16 mouse cellular contexts compared by ENCODE assay signal in genomic region chr4:145280966-145281365, GRCm38 (mm10). TPM values are rescaled to one million over a fixed set of nuclear protein-coding genes. Genes with fewer than 3 reads are reported as not detected.
A peak's percentile ranks its signal among the peaks of the same experiment; 100 is the strongest.
DNase-seq lines count a peak whose midpoint lies in the region; ATAC-seq lines count a peak whose summit lies in the region.
"Had no signal": no experiment of that assay in that cellular context is flagged by ENCODE, and none has a peak within 500 bp of the region (broad histone marks: within the 10 kb centered on the region; RNA-seq: fewer than 3 reads in every experiment).

No protein-coding gene starts in this region.

- H3K4me3 ChIP-seq in liver, embryonic 11.5 days (ENCODE audit: low read depth, low read length) = no peak overlapping the region
- H3K4me3 ChIP-seq in hindbrain, embryonic 14.5 days (replicated peaks; ENCODE audit: low read length) = no peak overlapping the region
- H3K4me3 ChIP-seq: heart, adult 2 months; limb, embryonic 13.5 days; midbrain, embryonic 12.5 days; stomach, embryonic 15.5 days had no signal

- no peaks in the 10 kb centered on the region for H3K27me3 ChIP-seq in liver, embryonic 11.5 days (replicated peaks; ENCODE audit: control insufficient read depth, insufficient read depth, low read length)
- H3K27me3 ChIP-seq in hindbrain, embryonic 14.5 days (ENCODE audit: control insufficient read depth, insufficient read depth, low read length) = no peaks in the 10 kb centered on the region
- H3K27me3 ChIP-seq: limb, embryonic 13.5 days; midbrain, embryonic 12.5 days; stomach, embryonic 15.5 days had no signal

- ATAC-seq in liver, embryonic 11.5 days (replicated peaks; ENCODE audit: low FRiP score) = peak; percentile 48; the same call in 1 of the 2 replicates
- ATAC-seq in hindbrain, embryonic 14.5 days (ENCODE audit: low FRiP score) = no peak

- no peaks in the 10 kb centered on the region for H3K36me3 ChIP-seq in liver, embryonic 11.5 days (ENCODE audit: control insufficient read depth, insufficient read depth, low read length)
- H3K36me3 ChIP-seq in hindbrain, embryonic 14.5 days (replicated peaks; ENCODE audit: control insufficient read depth, insufficient read depth) = no peaks in the 10 kb centered on the region
- H3K36me3 ChIP-seq: limb, embryonic 13.5 days; midbrain, embryonic 12.5 days; stomach, embryonic 15.5 days had no signal

- H3K9ac ChIP-seq in liver, embryonic 11.5 days (ENCODE audit: low read depth, low read length) = no peak overlapping the region
- H3K9ac ChIP-seq in hindbrain, embryonic 14.5 days = no peak overlapping the region
- H3K9ac ChIP-seq: limb, embryonic 13.5 days; midbrain, embryonic 12.5 days; stomach, embryonic 15.5 days had no signal

- no peaks in the 10 kb centered on the region for H3K4me1 ChIP-seq in liver, embryonic 11.5 days (replicated peaks; ENCODE audit: control insufficient read depth, insufficient read depth, low read length)
- H3K4me1 ChIP-seq in hindbrain, embryonic 14.5 days (replicated peaks; ENCODE audit: control insufficient read depth, insufficient read depth, low read length) = no peaks in the 10 kb centered on the region
- H3K4me1 ChIP-seq: limb, embryonic 13.5 days; midbrain, embryonic 12.5 days; stomach, embryonic 15.5 days had no signal

- no peak overlapping the region for H3K27ac ChIP-seq in liver, embryonic 11.5 days (ENCODE audit: low read depth, low read length)
- H3K27ac ChIP-seq in hindbrain, embryonic 14.5 days = no peak overlapping the region
- H3K27ac ChIP-seq: heart, adult 2 months; limb, embryonic 13.5 days; midbrain, embryonic 12.5 days; stomach, embryonic 15.5 days had no signal

- DNase-seq in adrenal gland, adult (ENCODE audit: inconsistent age in 2 of 2, low spot score in 1 of 2) = peak; percentile 82 to 86
- no peak for DNase-seq in adrenal gland, postnatal 4 days (ENCODE audit: low spot score in 2 of 2)
- DNase-seq in testis, postnatal 14 days (ENCODE audit: low spot score) = peak; percentile 75
- DNase-seq in testis, postnatal 10 days (ENCODE audit: low spot score) = no peak
- DNase-seq in liver, embryonic 11.5 days (ENCODE audit: low spot score) = no peak
- DNase-seq in hindbrain, embryonic 14.5 days (ENCODE audit: low spot score) = no peak
- DNase-seq in left cerebral cortex, adult 18-20 months (ENCODE audit: low spot score in 2 of 2) = no peak
- no peak for DNase-seq in embryo, embryonic 10 days (ENCODE audit: low spot score)
- DNase-seq: cerebellum, adult 11 months; embryo, embryonic 11 days; right cerebral cortex, postnatal 25 days had no signal

- 82% methylated on average over 6 of the region's 6 CpGs for WGBS in liver, embryonic 11.5 days
- 88% methylated on average over 6 of the region's 6 CpGs for WGBS in hindbrain, embryonic 14.5 days

- H3K9me3 ChIP-seq in liver, embryonic 11.5 days (ENCODE audit: control insufficient read depth, low read length) = no peaks in the 10 kb centered on the region
- H3K9me3 ChIP-seq in hindbrain, embryonic 14.5 days (ENCODE audit: control insufficient read depth, low read length) = no peaks in the 10 kb centered on the region
- H3K9me3 ChIP-seq: limb, embryonic 13.5 days; midbrain, embryonic 12.5 days; stomach, embryonic 15.5 days had no signal

- H3K4me2 ChIP-seq in liver, embryonic 11.5 days = no peak overlapping the region
- no peak overlapping the region for H3K4me2 ChIP-seq in hindbrain, embryonic 14.5 days (replicated peaks)
- H3K4me2 ChIP-seq: limb, embryonic 13.5 days; midbrain, embryonic 12.5 days; stomach, embryonic 15.5 days had no signal

RNA-seq across cellular contexts. Expression of gene Tnfrsf8, which starts 34.0 kb away (rescaled TPM):
- total RNA-seq in adrenal gland, postnatal 4 days (2021) = under 1 TPM; 0.22 to 0.34 TPM
- not detected in 2 replicates for polyA plus RNA-seq in liver, embryonic 11.5 days (2014; fragmentation: Nextera tagmentation; extraction: Ambion mirVana)
- 0.28 and 0.38 TPM in 2 replicates for polyA plus RNA-seq in hindbrain, embryonic 14.5 days (2014; fragmentation: Nextera tagmentation; extraction: Ambion mirVana)
- total RNA-seq in left cerebral cortex, adult 18-20 months (2021) = 1 to 10 TPM; 1.7 to 1.9 TPM
- total RNA-seq: hematopoietic stem cell, adult 5-6 weeks had no signal
- polyA plus RNA-seq: midbrain, embryonic 12.5 days had no signal

RNA-seq across cellular contexts. Expression of gene Tnfrsf1b, which starts 34.3 kb away (rescaled TPM):
- total RNA-seq in adrenal gland, postnatal 4 days (2021) = 1 to 10 TPM; 7.8 to 9.1 TPM
- 5.7 and 6.5 TPM in 2 replicates for polyA plus RNA-seq in liver, embryonic 11.5 days (2014; fragmentation: Nextera tagmentation; extraction: Ambion mirVana)
- 4.4 and 4.7 TPM in 2 replicates for polyA plus RNA-seq in hindbrain, embryonic 14.5 days (2014; fragmentation: Nextera tagmentation; extraction: Ambion mirVana)
- 1 to 10 TPM; 2.8 to 3.0 TPM for total RNA-seq in left cerebral cortex, adult 18-20 months (2021)

Comparison
In these comparisons a context has a peak if more than half of its experiments do, and no peak if none do; other contexts are left out.
1. DNase-seq: peak in adrenal gland, adult (2 of 2) and testis, postnatal 14 days (single experiment); none in adrenal gland, postnatal 4 days (0 of 2), testis, postnatal 10 days (single experiment), liver, embryonic 11.5 days (single experiment), hindbrain, embryonic 14.5 days (single experiment), left cerebral cortex, adult 18-20 months (0 of 2) and embryo, embryonic 10 days (single experiment).